Mouse (Mus musculus): ENCODE measurements at regions not wholly inside any gene's neighbourhood (a gene's known extent, or its start where the extent isn't known, plus 50 kb on each side); places are given as distances from the start of the nearest gene placed in this dataset.

DNA sequence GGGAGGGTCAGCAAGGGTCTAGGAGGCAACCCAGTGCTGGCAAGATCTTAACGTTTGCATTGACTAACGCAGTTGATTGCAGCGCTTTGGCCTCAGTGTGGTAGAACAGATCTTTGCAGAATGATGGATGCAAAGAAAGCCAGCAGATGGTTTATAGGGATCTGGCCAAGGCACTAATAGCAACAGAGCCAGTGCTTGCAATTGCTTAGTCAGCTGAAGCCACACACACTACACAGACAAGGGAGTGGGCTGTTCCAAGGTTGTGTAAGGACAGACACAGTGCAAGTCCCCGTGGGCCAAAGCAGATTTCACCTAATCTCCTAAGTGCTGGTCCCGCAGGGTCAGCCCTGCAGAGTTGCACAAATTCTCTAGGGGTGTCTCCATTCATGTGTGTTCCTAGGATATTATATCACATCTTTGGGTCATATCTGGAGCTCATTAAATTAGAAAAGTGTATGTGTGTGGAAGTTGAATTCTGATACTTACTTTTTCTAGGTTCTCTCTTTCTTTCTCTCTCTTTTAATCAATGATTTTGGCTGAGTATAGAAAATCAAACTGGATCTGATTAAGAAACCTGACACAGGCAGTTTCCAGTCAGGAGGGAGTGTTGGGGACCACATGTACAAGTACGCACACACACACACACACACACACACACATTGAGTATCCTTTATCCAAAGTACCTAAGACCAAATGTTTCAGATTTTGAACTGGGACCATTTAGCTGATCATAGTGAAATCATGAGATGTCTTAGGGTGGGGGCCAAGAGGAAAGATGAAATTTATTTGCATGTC is 68.5 kb upstream of the Mboat1 start:
- TF ChIP-seq CTCF (conservative IDR thresholded peaks at IDR 0.05; ENCODE audit: insufficient read depth, insufficient read length, low read depth, low read length) (no peak), POLR2A (IDR thresholded peaks at IDR 0.05; ENCODE audit: low read depth, low read length) (no peak)
